Comparison of ENCODE assay signal across 8 mouse cellular contexts in the genomic region with DNA sequence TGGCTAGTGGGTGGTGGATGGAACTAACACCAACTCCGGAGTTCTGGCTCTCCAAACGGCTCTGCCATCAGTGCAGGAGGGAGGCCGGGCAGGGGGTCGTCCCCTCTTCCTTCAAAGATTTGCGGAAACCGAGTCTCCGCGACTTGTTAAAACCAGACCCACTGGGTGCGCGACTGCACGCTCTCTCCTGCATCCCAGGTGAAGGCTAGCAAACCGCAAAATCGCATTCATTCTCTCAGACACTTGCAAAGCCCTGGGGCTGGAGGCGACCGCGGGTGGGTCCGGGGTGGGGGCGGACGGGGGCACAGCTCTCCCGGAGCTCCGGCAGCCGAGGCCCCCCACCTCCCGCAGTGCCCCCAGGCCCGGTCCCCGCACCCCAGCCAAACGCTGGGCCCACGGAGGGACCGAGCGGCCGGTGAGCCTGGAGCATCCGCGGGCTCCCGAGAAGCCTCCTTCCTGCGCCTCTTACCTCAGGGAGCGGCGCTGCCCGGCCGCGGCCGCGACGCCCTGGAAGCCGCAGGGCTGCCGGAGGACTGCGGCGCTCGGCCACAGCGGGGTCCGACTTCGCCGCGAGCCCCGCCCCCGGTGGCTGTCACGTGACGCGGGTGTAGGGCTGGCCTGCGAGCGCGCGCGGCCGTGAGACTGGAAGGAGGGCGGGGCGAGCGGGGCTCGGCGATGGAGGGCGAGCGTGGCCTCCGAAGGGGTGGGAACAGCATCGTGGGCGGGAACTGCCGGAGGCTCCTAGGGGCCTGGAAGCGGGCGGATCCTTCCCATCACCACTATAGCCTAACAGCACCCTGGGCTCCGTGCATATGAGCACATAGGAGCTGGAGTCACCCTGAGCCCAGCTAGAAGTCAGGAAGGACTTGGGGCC. TPM values are rescaled to one million over a fixed set of nuclear protein-coding genes. Genes with fewer than 3 reads are reported as not detected.
DNase-seq lines count a peak whose midpoint lies in the region; TF ChIP-seq lines count a peak whose summit lies in the region.

A gene (minus strand): TSS at position 584 of the 874 bp plus-strand sequence.

- H3K4me1 ChIP-seq in cortical plate, adult 2 months (ENCODE audit: control insufficient read depth, insufficient read depth, low read length): peaks cover 3% of the 10 kb centered on the region; the same call in 1 of the 2 replicates

- DNase-seq in adipocyte (ENCODE audit: low spot score): peak; percentile 75
- peak; percentile 96 for DNase-seq in gastrocnemius, postnatal 10 days
- DNase-seq in induced T-regulatory cell, adult 2 months (ENCODE audit: low read depth): peak; percentile 88
- DNase-seq in left cerebral cortex, postnatal 14 days (ENCODE audit: low spot score in 2 of 2): peak; percentile 91 to 92
- peak; percentile 94 for DNase-seq in mesoderm, embryonic 11.5 days (ENCODE audit: low read depth, low spot score)
- DNase-seq in right cerebral cortex, postnatal 36 days (ENCODE audit: low spot score in 2 of 2): peak; percentile 86 to 88
- peak; percentile 92 for DNase-seq in yolk sac, embryonic 10.5 days (ENCODE audit: low spot score)

- H3K27ac ChIP-seq in cortical plate, adult 2 months (ENCODE audit: insufficient read depth, low read length): 0 out of 2 replicates have a peak within 1 kb of the TSS, but pooled peaks have one; percentile 53

- TF ChIP-seq POLR2A in cortical plate, adult 2 months (IDR thresholded peaks at IDR 0.05; ENCODE audit: extremely low read depth, insufficient read depth, low read length): peak; percentile 58; the same call in 1 of the 2 replicates

- intact Hi-C loops in left cerebral cortex, postnatal 14 days (cut with DNase I): loop anchor here (5.0 kb wide), 1 partner anchor 37 kb away; no protein-coding TSS in a partner anchor

- no peak for TF ChIP-seq CTCF in cortical plate, adult 2 months (IDR thresholded peaks at IDR 0.05; ENCODE audit: extremely low read depth, insufficient read depth, low read length)

- peak within 1 kb of the TSS; percentile 70 for H3K4me3 ChIP-seq in cortical plate, adult 2 months (ENCODE audit: insufficient read depth, low read length)

RNA-seq across cellular contexts. Expression of the gene that starts here (rescaled TPM):
- 27.3 and 28.1 TPM in 2 replicates for polyA plus RNA-seq in cortical plate, adult 2 months (2012; rRNA removed)
- 1 to 10 TPM; 6.6 to 8.0 TPM for total RNA-seq in gastrocnemius, postnatal 10 days (2021)
- 10 to 100 TPM; 35.5 to 38.4 TPM for total RNA-seq in left cerebral cortex, postnatal 14 days (2021)

Comparison
In these comparisons a context has a peak if more than half of its experiments do, and no peak if none do; other contexts are left out.
1. Peak in every context shown above with its lines: DNase-seq, H3K4me3 ChIP-seq and H3K27ac ChIP-seq.
2. RNA of the gene that starts here (total RNA-seq): 35.5 to 38.4 TPM in left cerebral cortex, postnatal 14 days; 6.6 to 8.0 TPM in gastrocnemius, postnatal 10 days; every median in the first group is over 4 times any median in the second.